Mouse (Mus musculus) kidney, adult 18-20 months (tissue): Measurements from ENCODE around the gene Pla2g7.

ENCODE experiments used
- DNase-seq: peaks from one replicate; pipeline ENCODE4 v3.0.0; 2021

The Pla2g7 gene

GRCm38 (mm10) chr17:43649641-43650436 is 81.9 kb downstream of the Pla2g7 start:
- DNase-seq = no peak

GRCm38 (mm10) chr17:43651314-43652046 is 83.6 kb downstream of the Pla2g7 start:
- no peak for DNase-seq
